In genomic region chr7:66376560-66376959, GRCm38 (mm10) we compare ENCODE assay signal across 26 mouse cellular contexts. TPM values are rescaled to one million over a fixed set of nuclear protein-coding genes. Genes with fewer than 3 reads are reported as not detected.
DNase-seq lines count a peak whose midpoint lies in the region; ATAC-seq lines count a peak whose summit lies in the region.
"Had no signal": no experiment of that assay in that cellular context is flagged by ENCODE, and none has a peak within 500 bp of the region (broad histone marks: within the 10 kb centered on the region; RNA-seq: fewer than 3 reads in every experiment).

No protein-coding gene starts in this region.

- no peaks in the 10 kb centered on the region for H3K9me3 ChIP-seq in limb, embryonic 11.5 days (ENCODE audit: control insufficient read depth, low read length)
- no peaks in the 10 kb centered on the region for H3K9me3 ChIP-seq in limb, embryonic 10.5 days (replicated peaks)
- H3K9me3 ChIP-seq in embryonic facial prominence, embryonic 13.5 days, result no peaks in the 10 kb centered on the region
- H3K9me3 ChIP-seq: neural tube, embryonic 13.5 days had no signal

- no peak overlapping the region for H3K27ac ChIP-seq in limb, embryonic 11.5 days (replicated peaks; ENCODE audit: low read depth, low read length)
- no peak overlapping the region for H3K27ac ChIP-seq in limb, embryonic 10.5 days
- H3K27ac ChIP-seq in embryonic facial prominence, embryonic 13.5 days, result peak overlapping the region; percentile 49
- H3K27ac ChIP-seq: hindbrain, postnatal 0 days; macrophage; neural tube, embryonic 13.5 days had no signal

- no peak overlapping the region for H3K9ac ChIP-seq in limb, embryonic 11.5 days (ENCODE audit: low read length)
- H3K9ac ChIP-seq in embryonic facial prominence, embryonic 13.5 days, result no peak overlapping the region
- H3K9ac ChIP-seq: neural tube, embryonic 13.5 days had no signal

- no peak for DNase-seq in limb, embryonic 11.5 days (ENCODE audit: low spot score)
- DNase-seq in limb, embryonic 10.5 days (ENCODE audit: low spot score), result no peak
- peak; percentile 20 to 46 for DNase-seq in natural killer cell, adult 2 months (ENCODE audit: low spot score in 2 of 2)
- no peak for DNase-seq in layer of hippocampus, adult 8-10 months (ENCODE audit: low spot score in 2 of 2)
- no peak for DNase-seq in cerebellum, adult 9-10 months
- DNase-seq: cerebellum, adult 11-12 months; heart, postnatal 10 days; spleen, adult 18-20 months had no signal

- no peak for ATAC-seq in limb, embryonic 11.5 days (ENCODE audit: insufficient number of reproducible peaks, low FRiP score, low TSS enrichment, low read depth)
- peak; percentile 48; the same call in 1 of the 2 replicates for ATAC-seq in common myeloid progenitor, adult 5-6 weeks (replicated peaks; ENCODE audit: low read depth, poor library complexity, severe bottlenecking)
- ATAC-seq in embryonic facial prominence, embryonic 13.5 days (ENCODE audit: insufficient number of reproducible peaks, insufficient read depth, low FRiP score, low TSS enrichment, low read depth), result no peak
- ATAC-seq: CD4-positive, CD25-positive, alpha-beta regulatory T cell, adult 4 months; hindbrain, postnatal 0 days had no signal

- peak overlapping the region; percentile 20; the same call in 1 of the 2 replicates for H3K4me2 ChIP-seq in limb, embryonic 11.5 days (ENCODE audit: low read depth, severe bottlenecking)
- peak overlapping the region; percentile 12 for H3K4me2 ChIP-seq in embryonic facial prominence, embryonic 13.5 days
- H3K4me2 ChIP-seq: neural tube, embryonic 13.5 days had no signal

- H3K4me3 ChIP-seq in limb, embryonic 11.5 days (ENCODE audit: low read depth, low read length), result no peak overlapping the region
- no peak overlapping the region for H3K4me3 ChIP-seq in limb, embryonic 10.5 days
- no peak overlapping the region for H3K4me3 ChIP-seq in embryonic facial prominence, embryonic 13.5 days
- H3K4me3 ChIP-seq: neural tube, embryonic 13.5 days had no signal

- H3K36me3 ChIP-seq in limb, embryonic 11.5 days (ENCODE audit: control insufficient read depth, insufficient read depth, low read length), result no peaks in the 10 kb centered on the region
- H3K36me3 ChIP-seq in limb, embryonic 10.5 days, result no peaks in the 10 kb centered on the region
- no peaks in the 10 kb centered on the region for H3K36me3 ChIP-seq in embryonic facial prominence, embryonic 13.5 days
- H3K36me3 ChIP-seq: neural tube, embryonic 13.5 days had no signal

- H3K4me1 ChIP-seq in limb, embryonic 11.5 days (ENCODE audit: control insufficient read depth, insufficient read depth, low read length), result no peaks in the 10 kb centered on the region
- H3K4me1 ChIP-seq in limb, embryonic 10.5 days, result no peaks in the 10 kb centered on the region
- H3K4me1 ChIP-seq in embryonic facial prominence, embryonic 13.5 days, result peaks cover 9% of the 10 kb centered on the region
- H3K4me1 ChIP-seq: neural tube, embryonic 13.5 days had no signal

- 81% methylated on average over 10 of the region's 10 CpGs for WGBS in limb, embryonic 11.5 days
- 85% methylated on average over 10 of the region's 10 CpGs for WGBS in limb, embryonic 10.5 days
- 79% methylated on average over 10 of the region's 10 CpGs for WGBS in embryonic facial prominence, embryonic 13.5 days

- H3K27me3 ChIP-seq in limb, embryonic 11.5 days (ENCODE audit: control insufficient read depth, insufficient read depth, low read length), result no peaks in the 10 kb centered on the region
- no peaks in the 10 kb centered on the region for H3K27me3 ChIP-seq in limb, embryonic 10.5 days (ENCODE audit: low read depth, poor library complexity, severe bottlenecking)
- no peaks in the 10 kb centered on the region for H3K27me3 ChIP-seq in embryonic facial prominence, embryonic 13.5 days
- H3K27me3 ChIP-seq: neural tube, embryonic 13.5 days had no signal

RNA-seq across cellular contexts. Expression of gene Gm10974, which starts 10.9 kb away (rescaled TPM):
- not detected in 2 replicates for polyA plus RNA-seq in limb, embryonic 11.5 days (2014; fragmentation: Nextera tagmentation; extraction: Ambion mirVana)
- not detected in 2 replicates for polyA plus RNA-seq in limb, embryonic 10.5 days (2016; fragmentation: Nextera tagmentation; extraction: Ambion mirVana)
- not detected in 2 replicates for total RNA-seq in common myeloid progenitor, adult 5-6 weeks (2017)
- polyA plus RNA-seq in embryonic facial prominence, embryonic 13.5 days (2015; fragmentation: Nextera tagmentation; extraction: Ambion mirVana), result not detected in 2 replicates
- not detected for total RNA-seq in layer of hippocampus, adult 8-10 months (2022)
- total RNA-seq: adrenal gland, adult 2 months; gastrocnemius, adult 8-10 months; heart, adult 8-10 months; heart, postnatal 10 days; hindbrain, postnatal 0 days; layer of hippocampus, postnatal 14 days; left cerebral cortex, postnatal 14 days; liver, adult 2 months; MEL; midbrain, postnatal 0 days had no signal
- polyA plus RNA-seq: adrenal gland, adult 2 months; brain, embryonic 14.5 days; CD4-positive, CD25-positive, alpha-beta regulatory T cell, adult 4 months; cortical plate, adult 2 months; hindbrain, postnatal 0 days; kidney, embryonic 14.5 days; liver, adult 2 months; macrophage; midbrain, postnatal 0 days; neural tube, embryonic 13.5 days; testis, adult 2 months had no signal

RNA-seq across cellular contexts. Expression of gene Lrrk1, which starts 11.6 kb away (rescaled TPM):
- 5.8 and 7.8 TPM in 2 replicates for polyA plus RNA-seq in limb, embryonic 11.5 days (2014; fragmentation: Nextera tagmentation; extraction: Ambion mirVana)
- polyA plus RNA-seq in limb, embryonic 10.5 days (2016; fragmentation: Nextera tagmentation; extraction: Ambion mirVana), result 8.1 and 10.2 TPM in 2 replicates
- 16.6 and 16.8 TPM in 2 replicates for total RNA-seq in common myeloid progenitor, adult 5-6 weeks (2017)
- 14.3 and 15.8 TPM in 2 replicates for polyA plus RNA-seq in embryonic facial prominence, embryonic 13.5 days (2015; fragmentation: Nextera tagmentation; extraction: Ambion mirVana)
- total RNA-seq in layer of hippocampus, adult 8-10 months (2022), result 1 to 10 TPM; 3.3 to 7.0 (median 4.9) TPM

RNA-seq across cellular contexts. Expression of gene Aldh1a3, which starts 50.8 kb away (rescaled TPM):
- 1.1 and 1.5 TPM in 2 replicates for polyA plus RNA-seq in limb, embryonic 11.5 days (2014; fragmentation: Nextera tagmentation; extraction: Ambion mirVana)
- polyA plus RNA-seq in limb, embryonic 10.5 days (2016; fragmentation: Nextera tagmentation; extraction: Ambion mirVana), result 1.1 and 1.5 TPM in 2 replicates
- total RNA-seq in common myeloid progenitor, adult 5-6 weeks (2017), result 0.46 TPM in 1 of 2 replicates, not detected in the other
- polyA plus RNA-seq in embryonic facial prominence, embryonic 13.5 days (2015; fragmentation: Nextera tagmentation; extraction: Ambion mirVana), result 17.3 and 18.8 TPM in 2 replicates
- 1 to 10 TPM in 2 of 4 experiments, under 1 TPM in 2; 0.50 to 1.6 (median 1.0) TPM for total RNA-seq in layer of hippocampus, adult 8-10 months (2022)
- polyA plus RNA-seq: macrophage had no signal

Comparison
In these comparisons a context has a peak if more than half of its experiments do, and no peak if none do; other contexts are left out.
1. DNase-seq: peak in natural killer cell, adult 2 months (2 of 2); none in limb, embryonic 11.5 days (single experiment), limb, embryonic 10.5 days (single experiment), layer of hippocampus, adult 8-10 months (0 of 2) and cerebellum, adult 9-10 months (single experiment).